Mouse (Mus musculus): ENCODE data around the gene Eif4a1. TPM values are rescaled to one million over a fixed set of nuclear protein-coding genes. Genes with fewer than 3 reads are reported as not detected.

The Eif4a1 gene
- polyA plus RNA-seq, 1 experiment, result 722 TPM

DNA sequence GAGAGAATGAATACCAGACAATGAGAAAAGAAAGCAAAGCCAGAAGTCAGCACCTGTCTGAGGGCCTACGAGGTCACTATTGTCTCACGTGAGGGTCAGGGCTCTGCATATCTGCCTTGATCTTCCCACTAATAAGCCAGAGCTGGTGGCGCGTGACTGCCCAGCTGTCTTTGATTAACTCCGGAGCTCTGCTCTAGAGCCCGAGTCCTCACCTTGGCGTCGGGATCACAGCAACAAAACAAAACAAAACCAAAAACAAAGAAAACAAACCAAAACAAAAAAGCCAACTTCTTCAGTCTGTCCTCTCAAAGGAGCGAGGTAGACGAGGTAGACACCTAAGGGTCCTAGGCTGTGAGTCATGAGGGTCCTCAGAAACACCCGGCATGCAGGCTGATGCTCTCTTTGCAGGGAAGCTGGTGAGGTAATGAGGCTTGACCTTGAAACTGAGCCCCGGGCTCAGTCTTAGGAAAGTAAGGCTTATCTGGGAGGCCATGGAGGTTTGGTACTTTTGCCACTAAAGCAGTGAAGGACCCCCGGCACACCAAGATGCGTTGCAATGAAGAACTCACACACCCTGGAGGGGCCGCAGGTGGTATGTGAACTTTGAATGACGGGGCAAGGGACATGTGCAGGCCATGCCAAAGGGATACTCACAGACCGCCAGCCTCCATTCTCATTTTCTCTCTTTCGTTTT, 42.6 kb upstream of the Eif4a1 start:
- H3K4me1 ChIP-seq (replicated peaks; ENCODE audit: control insufficient read depth, insufficient read depth, low read length), result no peaks in the 10 kb centered on the region
- no peak overlapping the region for H3K27ac ChIP-seq (ENCODE audit: control insufficient read depth, insufficient read depth, low read length)
- WGBS, result 93% methylated on average over 18 of the region's 18 CpGs
- no peaks in the 10 kb centered on the region for H3K36me3 ChIP-seq (ENCODE audit: control insufficient read depth, insufficient read depth, low read length)
- TF ChIP-seq CTCF (IDR thresholded peaks at IDR 0.05; ENCODE audit: borderline replicate concordance, control insufficient read depth, extremely low read depth, insufficient read depth, low read length, poor library complexity), result no peak
- TF ChIP-seq POLR2A (IDR thresholded peaks at IDR 0.05; ENCODE audit: control insufficient read depth, extremely low read depth, insufficient read depth, low read length, poor library complexity), result no peak
- H3K27me3 ChIP-seq (ENCODE audit: control insufficient read depth, insufficient read depth, low read length), result no peaks in the 10 kb centered on the region
- DNase-seq, result no peak
- H3K4me3 ChIP-seq (ENCODE audit: control insufficient read depth, insufficient read depth, low read length), result no peak overlapping the region

GRCm38 (mm10) chr11:69712954-69713672, 40.9 kb upstream of the Eif4a1 start:
- TF ChIP-seq POLR2A (IDR thresholded peaks at IDR 0.05; ENCODE audit: control insufficient read depth, extremely low read depth, insufficient read depth, low read length, poor library complexity), result no peak
- TF ChIP-seq CTCF (IDR thresholded peaks at IDR 0.05; ENCODE audit: borderline replicate concordance, control insufficient read depth, extremely low read depth, insufficient read depth, low read length, poor library complexity), result no peak
- no peaks in the 10 kb centered on the region for H3K36me3 ChIP-seq (ENCODE audit: control insufficient read depth, insufficient read depth, low read length)
- H3K4me1 ChIP-seq (replicated peaks; ENCODE audit: control insufficient read depth, insufficient read depth, low read length), result no peaks in the 10 kb centered on the region
- H3K27me3 ChIP-seq (ENCODE audit: control insufficient read depth, insufficient read depth, low read length), result no peaks in the 10 kb centered on the region
- H3K27ac ChIP-seq (ENCODE audit: control insufficient read depth, insufficient read depth, low read length), result no peak overlapping the region
- 93% methylated on average over 20 of the region's 20 CpGs for WGBS
- H3K4me3 ChIP-seq (ENCODE audit: control insufficient read depth, insufficient read depth, low read length), result no peak overlapping the region
- DNase-seq, result no peak

- no peaks in the 10 kb centered on the region for H3K36me3 ChIP-seq (ENCODE audit: control insufficient read depth, insufficient read depth, low read length)
- TF ChIP-seq POLR2A (IDR thresholded peaks at IDR 0.05; ENCODE audit: control insufficient read depth, extremely low read depth, insufficient read depth, low read length, poor library complexity) (no peak), CTCF (IDR thresholded peaks at IDR 0.05; ENCODE audit: borderline replicate concordance, control insufficient read depth, extremely low read depth, insufficient read depth, low read length, poor library complexity) (no peak)
- no peak overlapping the region for H3K4me3 ChIP-seq (ENCODE audit: control insufficient read depth, insufficient read depth, low read length)
- H3K27ac ChIP-seq (ENCODE audit: control insufficient read depth, insufficient read depth, low read length), result no peak overlapping the region
- H3K4me1 ChIP-seq (replicated peaks; ENCODE audit: control insufficient read depth, insufficient read depth, low read length), result no peaks in the 10 kb centered on the region
- 90% methylated on average over 2 of the region's 2 CpGs for WGBS
- no peaks in the 10 kb centered on the region for H3K27me3 ChIP-seq (ENCODE audit: control insufficient read depth, insufficient read depth, low read length)
- DNase-seq, result no peak
Measured at GRCm38 (mm10) chr11:69711082-69711481, 38.9 kb upstream of the Eif4a1 start.

DNA sequence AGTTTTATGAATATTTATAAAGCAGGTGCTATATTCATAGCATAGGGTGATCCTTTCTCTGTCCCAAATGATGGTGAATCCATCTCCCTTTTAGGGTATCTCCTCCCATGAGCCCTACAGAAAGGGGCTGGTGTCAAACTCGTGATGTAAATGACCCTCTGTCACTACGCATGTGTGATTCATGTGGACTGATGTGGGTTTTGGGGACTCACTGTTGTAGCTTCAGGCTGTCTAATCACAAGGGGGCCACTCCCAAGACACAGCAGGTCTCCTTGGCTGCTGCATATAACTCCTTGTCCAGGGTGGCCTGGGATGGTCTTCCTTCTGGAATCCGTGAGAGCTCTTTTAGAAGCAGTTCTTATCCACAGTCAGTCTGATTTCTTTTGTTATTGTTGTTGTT, 38.2 kb upstream of the Eif4a1 start:
- H3K27ac ChIP-seq (ENCODE audit: control insufficient read depth, insufficient read depth, low read length), result no peak overlapping the region
- TF ChIP-seq POLR2A (IDR thresholded peaks at IDR 0.05; ENCODE audit: control insufficient read depth, extremely low read depth, insufficient read depth, low read length, poor library complexity), result no peak
- no peak for TF ChIP-seq CTCF (IDR thresholded peaks at IDR 0.05; ENCODE audit: borderline replicate concordance, control insufficient read depth, extremely low read depth, insufficient read depth, low read length, poor library complexity)
- H3K4me1 ChIP-seq (replicated peaks; ENCODE audit: control insufficient read depth, insufficient read depth, low read length), result no peaks in the 10 kb centered on the region
- H3K27me3 ChIP-seq (ENCODE audit: control insufficient read depth, insufficient read depth, low read length), result no peaks in the 10 kb centered on the region
- 92% methylated on average over 3 of the region's 3 CpGs for WGBS
- H3K4me3 ChIP-seq (ENCODE audit: control insufficient read depth, insufficient read depth, low read length), result no peak overlapping the region
- H3K36me3 ChIP-seq (ENCODE audit: control insufficient read depth, insufficient read depth, low read length), result no peaks in the 10 kb centered on the region
- no peak for DNase-seq

DNA sequence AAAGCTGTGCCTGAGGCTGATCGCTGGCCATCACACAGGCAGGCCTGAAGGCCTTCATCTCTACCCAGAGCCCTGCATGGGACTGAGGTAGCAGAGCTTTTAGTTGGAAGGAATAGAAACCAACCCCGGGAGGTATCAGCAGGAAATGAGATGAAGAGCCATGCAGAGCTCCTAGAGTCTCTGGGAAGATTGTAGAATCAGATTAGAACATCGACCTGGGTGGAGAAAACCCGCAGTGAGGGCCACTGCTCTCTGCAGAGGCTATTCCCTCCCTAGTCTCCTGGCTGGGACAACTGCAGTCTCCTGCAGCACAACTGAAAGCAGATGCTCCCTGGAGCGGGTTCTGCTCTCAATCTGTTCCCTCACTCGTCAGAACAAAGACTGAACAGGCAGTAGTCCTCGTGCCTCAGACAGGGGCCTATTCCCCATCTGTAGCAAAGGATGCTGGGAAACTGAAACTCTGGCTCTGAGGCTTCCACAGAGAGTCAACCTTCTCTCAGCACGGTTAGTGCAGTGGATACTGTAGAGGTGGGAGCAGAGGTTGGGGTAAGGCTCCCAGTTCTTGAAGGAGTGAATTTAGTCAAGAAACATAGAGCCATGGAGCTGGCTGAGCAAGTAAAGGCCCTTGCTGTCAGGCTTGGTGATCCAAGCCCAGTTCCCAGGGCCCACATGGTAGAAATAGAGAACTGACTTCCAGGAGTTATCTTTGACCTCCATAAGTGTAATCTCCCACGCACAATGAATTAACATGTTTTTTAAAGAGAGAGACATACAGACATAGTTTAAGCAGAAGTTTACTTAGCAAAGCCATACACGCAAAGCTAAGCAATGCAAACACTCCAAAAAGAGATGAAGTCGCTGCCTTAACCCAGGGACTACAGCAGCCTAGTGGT, 37.6 kb upstream of the Eif4a1 start:
- Histone ChIP-seq H3K27ac (ENCODE audit: control insufficient read depth, insufficient read depth, low read length) (no peak overlapping the region), H3K27me3 (ENCODE audit: control insufficient read depth, insufficient read depth, low read length) (no peaks in the 10 kb centered on the region), H3K4me3 (ENCODE audit: control insufficient read depth, insufficient read depth, low read length) (no peak overlapping the region), H3K36me3 (ENCODE audit: control insufficient read depth, insufficient read depth, low read length) (no peaks in the 10 kb centered on the region), H3K4me1 (replicated peaks; ENCODE audit: control insufficient read depth, insufficient read depth, low read length) (no peaks in the 10 kb centered on the region)
- 80% methylated on average over 11 of the region's 11 CpGs for WGBS
- TF ChIP-seq POLR2A (IDR thresholded peaks at IDR 0.05; ENCODE audit: control insufficient read depth, extremely low read depth, insufficient read depth, low read length, poor library complexity) (no peak), CTCF (IDR thresholded peaks at IDR 0.05; ENCODE audit: borderline replicate concordance, control insufficient read depth, extremely low read depth, insufficient read depth, low read length, poor library complexity) (no peak)
- DNase-seq, result no peak

DNA sequence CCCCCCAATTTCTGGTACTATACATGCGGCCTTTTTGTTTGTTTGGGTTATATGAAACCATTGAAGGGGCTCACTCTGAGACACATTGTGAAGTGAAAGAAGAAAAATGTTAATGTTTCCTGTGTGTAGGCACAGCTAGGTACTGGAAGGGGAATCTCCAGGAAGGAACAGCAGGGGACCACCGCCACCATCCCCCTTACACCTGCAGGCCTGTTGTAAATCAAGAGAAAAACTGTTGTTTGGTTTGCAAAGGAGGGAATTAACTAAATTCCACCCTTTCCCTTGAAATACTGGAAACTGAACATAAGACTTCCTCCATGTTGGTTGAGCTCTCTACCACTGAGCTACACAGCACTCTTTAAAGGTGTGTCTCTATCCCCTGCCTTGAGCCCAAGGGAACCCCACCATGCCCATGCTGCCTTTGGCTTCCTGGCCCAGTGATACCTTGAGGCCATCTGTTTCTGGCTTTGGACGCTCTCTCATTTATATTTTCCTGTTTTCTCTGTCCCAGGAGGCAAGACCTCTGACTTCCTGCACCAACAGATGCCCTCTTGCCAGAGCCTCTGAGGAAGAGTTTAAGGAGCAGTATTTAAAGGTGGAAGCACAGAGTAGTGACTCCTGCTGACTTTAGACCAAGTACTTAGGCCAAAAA, 36.5 kb upstream of the Eif4a1 start:
- H3K4me3 ChIP-seq (ENCODE audit: control insufficient read depth, insufficient read depth, low read length), result no peak overlapping the region
- H3K36me3 ChIP-seq (ENCODE audit: control insufficient read depth, insufficient read depth, low read length), result no peaks in the 10 kb centered on the region
- H3K4me1 ChIP-seq (replicated peaks; ENCODE audit: control insufficient read depth, insufficient read depth, low read length), result no peaks in the 10 kb centered on the region
- WGBS, result 95% methylated on average over 3 of the region's 3 CpGs
- TF ChIP-seq POLR2A (IDR thresholded peaks at IDR 0.05; ENCODE audit: control insufficient read depth, extremely low read depth, insufficient read depth, low read length, poor library complexity) (no peak), CTCF (IDR thresholded peaks at IDR 0.05; ENCODE audit: borderline replicate concordance, control insufficient read depth, extremely low read depth, insufficient read depth, low read length, poor library complexity) (no peak)
- H3K27ac ChIP-seq (ENCODE audit: control insufficient read depth, insufficient read depth, low read length), result no peak overlapping the region
- no peaks in the 10 kb centered on the region for H3K27me3 ChIP-seq (ENCODE audit: control insufficient read depth, insufficient read depth, low read length)
- no peak for DNase-seq

Data from thymus, adult 2 months (tissue).